Mouse (Mus musculus) hindbrain, embryonic 14.5 days (tissue): ENCODE data around the gene Cldn34c1. TPM values are rescaled to one million over a fixed set of nuclear protein-coding genes. Genes with fewer than 3 reads are reported as not detected.
"Not testable (repeated sequence)": the region's sequence is repeated elsewhere in the genome, so short reads cannot be mapped to it uniquely, and the experiment has no call there.

Experiments used
- ATAC-seq: fragments of 200-750 bp; cut with Nextera tagmentation; 2 replicates; pipeline ENCODE4 v1.8.0; 2017; ENCODE audit warnings: moderate number of reproducible peaks, mild to moderate bottlenecking, moderate TSS enrichment, moderate library complexity; ENCODE audit not compliant: low FRiP score
- DNase-seq: peaks from one replicate; pipeline ENCODE4 v3.0.0-alpha.2; 2015; ENCODE audit warnings: low spot score
- H3K27ac ChIP-seq: fragments of 300-500 bp; sonication (generic); 2 replicates; pipeline ENCODE4 v1.5.1; 2014; ENCODE audit warnings: mild to moderate bottlenecking, moderate library complexity
- H3K27me3 ChIP-seq: fragments of 300-500 bp; sonication (generic); 2 replicates; pipeline ENCODE4 v1.6.1; 2014; ENCODE audit warnings: mild to moderate bottlenecking, low read length, mixed read lengths; ENCODE audit not compliant: control insufficient read depth, insufficient read depth
- H3K36me3 ChIP-seq: fragments of 300-500 bp; sonication (generic); replicated peaks from 2 replicates; pipeline ENCODE4 v1.6.1; 2014; ENCODE audit not compliant: control insufficient read depth, insufficient read depth
- H3K4me1 ChIP-seq: fragments of 300-500 bp; sonication (generic); replicated peaks from 2 replicates; pipeline ENCODE4 v1.6.1; 2014; ENCODE audit warnings: antibody characterized with exemption, low read length, mixed read lengths; ENCODE audit not compliant: control insufficient read depth, insufficient read depth
- H3K4me2 ChIP-seq: fragments of 300-500 bp; sonication (generic); replicated peaks from 2 replicates; pipeline ENCODE4 v1.6.1; 2014; ENCODE audit warnings: mild to moderate bottlenecking, moderate library complexity
- H3K4me3 ChIP-seq: fragments of 300-500 bp; sonication (generic); replicated peaks from 2 replicates; pipeline ENCODE4 v1.5.1; 2014; ENCODE audit warnings: mild to moderate bottlenecking, low read length
- H3K9ac ChIP-seq: fragments of 300-500 bp; sonication (generic); 2 replicates; pipeline ENCODE4 v1.6.1; 2014
- H3K9me3 ChIP-seq: fragments of 300-500 bp; sonication (generic); 2 replicates; pipeline ENCODE4 v1.6.1; 2016; ENCODE audit warnings: low read length; ENCODE audit not compliant: control insufficient read depth
- WGBS: fragments of 180-500 bp; shearing (Covaris S2); extraction: QIAGEN DNeasy Blood & Tissue Kit; methylation state at CpG from one replicate; pipeline ENCODE4 v1.1.7; 2014; 5-methylcytosine and 5-hydroxymethylcytosine counted together
- polyA plus RNA-seq: library from polyadenylated mRNA; unstranded; fragments of >200 nt; fragmentation: Nextera tagmentation; extraction: Ambion mirVana; gene quantifications from 2 replicates; pipeline ENCODE4 v1.2.1, GENCODE M21; 2014

Gene Cldn34c1
- 33.0 and 39.2 TPM in 2 replicates for polyA plus RNA-seq

GRCm38 (mm10) chrX:123103291-123104260, at the start of gene Cldn34c1:
Gene Cldn34c1 (plus strand): TSS chrX:123103495.
- WGBS, result 3% methylated on average over 60 of the region's 66 CpGs

GRCm38 (mm10) chrX:123087441-123087840, 15.9 kb upstream of the Cldn34c1 start:
- H3K27ac ChIP-seq, result no peak overlapping the region
- no peaks in the 10 kb centered on the region for H3K36me3 ChIP-seq
- no peaks in the 10 kb centered on the region for H3K4me1 ChIP-seq
- no peak overlapping the region for H3K9ac ChIP-seq
- no peaks in the 10 kb centered on the region for H3K27me3 ChIP-seq
- H3K4me2 ChIP-seq, result no peak overlapping the region
- no peaks in the 10 kb centered on the region for H3K9me3 ChIP-seq
- ATAC-seq (no peak), DNase-seq (no peak)
- no peak overlapping the region for H3K4me3 ChIP-seq
- WGBS, result 97% methylated on average over 3 of the region's 3 CpGs

More at GRCm38 (mm10) chrX:123103291-123104260, at the start of gene Cldn34c1:
- ATAC-seq, result peak; percentile 99
- Histone ChIP-seq H3K9ac (peak within 1 kb of the TSS; percentile 76), H3K4me2 (peak within 1 kb of the TSS; percentile 43), H3K27me3 (no peaks in the 10 kb centered on the region), H3K4me1 (no peaks in the 10 kb centered on the region), H3K36me3 (no peaks in the 10 kb centered on the region), H3K9me3 (no peaks in the 10 kb centered on the region), H3K27ac (peak within 1 kb of the TSS; percentile 96), H3K4me3 (peak within 1 kb of the TSS; percentile 56)
- peak; percentile 80 for DNase-seq

GRCm38 (mm10) chrX:123102806-123103205, 489 bp upstream of the Cldn34c1 start:
- Histone ChIP-seq H3K9ac (peak overlapping the region; percentile 76), H3K4me3 (peak overlapping the region; percentile 56), H3K4me2 (peak overlapping the region; percentile 43), H3K27ac (peak overlapping the region; percentile 96)
- WGBS, result 13% methylated on average over 5 of the region's 5 CpGs
- not testable (repeated sequence) for ATAC-seq, H3K36me3 ChIP-seq, H3K27me3 ChIP-seq, H3K4me1 ChIP-seq, H3K9me3 ChIP-seq
- peak; percentile 54 for DNase-seq

- DNase-seq, result peak; percentile 45
- ATAC-seq, result not testable (repeated sequence)
- peak overlapping the region; percentile 96 for H3K27ac ChIP-seq
Measured at GRCm38 (mm10) chrX:123104692-123105091, 1.4 kb downstream of the Cldn34c1 start.

GRCm38 (mm10) chrX:123222381-123222780, 119.1 kb downstream of the Cldn34c1 start, which contains the start of gene Srsx:
Gene Srsx (minus strand): TSS chrX:123222481.
- H3K9me3 ChIP-seq, H3K4me3 ChIP-seq, H3K27me3 ChIP-seq, H3K9ac ChIP-seq, H3K4me2 ChIP-seq, H3K4me1 ChIP-seq, H3K27ac ChIP-seq, ATAC-seq, DNase-seq, H3K36me3 ChIP-seq: not testable (repeated sequence)
- no CpG with 5 or more reads among the region's 1 CpGs for WGBS

More at GRCm38 (mm10) chrX:123104692-123105091, 1.4 kb downstream of the Cldn34c1 start:
- H3K4me1 ChIP-seq, H3K9me3 ChIP-seq, H3K36me3 ChIP-seq, H3K27me3 ChIP-seq: not testable (repeated sequence)
- Histone ChIP-seq H3K4me2 (peak overlapping the region; percentile 43), H3K4me3 (peak overlapping the region; percentile 56), H3K9ac (peak overlapping the region; percentile 76)
- 21% methylated on average over 7 of the region's 7 CpGs for WGBS

Other genes with a start within 250 kb of the Cldn34c1 start
- gene Gm17521, start 73.8 kb upstream of the Cldn34c1 start, polyA plus RNA-seq, result not detected in 2 replicates
- gene Srsx, start 119.0 kb downstream of the Cldn34c1 start, polyA plus RNA-seq, result not detected in 2 replicates
- not detected in 2 replicates for gene Gm17577, start 143.4 kb downstream of the Cldn34c1 start, polyA plus RNA-seq